Mouse (Mus musculus): Measurements from ENCODE around the gene Kcnk18.

The Kcnk18 gene

DNA sequence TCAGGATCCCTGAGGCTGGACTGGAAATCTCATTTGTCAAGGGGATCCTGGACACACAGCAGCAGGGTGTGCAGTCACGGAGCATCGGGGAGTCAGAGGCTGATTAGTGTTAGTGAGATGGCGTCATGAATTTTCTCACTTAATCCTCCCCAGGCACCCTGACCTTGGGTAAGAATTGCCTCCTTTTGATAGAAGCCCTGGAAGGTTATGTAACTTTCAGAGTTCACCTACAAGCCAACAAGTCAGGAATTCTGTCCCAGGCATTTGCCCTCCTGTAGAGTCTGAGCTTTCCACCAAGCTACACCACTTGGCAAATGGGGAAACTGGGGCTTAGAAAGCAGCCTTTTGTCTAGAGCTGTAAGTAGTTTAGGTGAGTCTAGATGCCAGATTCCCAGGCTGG, 2.1 kb downstream of the Kcnk18 start:
- in situ Hi-C loops (cut with MboI, MseI): no loop called here

DNA sequence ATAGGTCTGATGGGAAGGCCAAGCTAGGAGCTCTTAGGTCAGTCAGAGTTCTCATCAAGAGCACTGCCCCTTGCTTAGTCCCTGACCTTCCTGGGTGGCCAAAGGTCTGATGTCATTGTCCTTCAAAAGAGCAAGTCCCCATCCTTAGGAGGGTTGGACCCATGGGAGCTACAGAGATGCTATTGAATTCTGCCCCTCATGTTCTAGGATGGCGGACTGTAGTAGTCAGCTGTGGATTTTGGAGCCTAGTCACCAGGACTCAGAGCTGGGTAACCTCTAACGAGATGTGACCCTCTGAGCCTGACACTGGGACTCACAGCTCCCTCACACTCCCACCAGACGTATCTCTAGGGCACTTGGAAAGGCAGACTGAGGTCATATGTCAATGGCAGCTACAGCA, 9.4 kb downstream of the Kcnk18 start:
- in situ Hi-C loops (cut with MboI, MseI): loop anchor here in 1 of 2 experiments (25.0 kb wide), 1 partner anchor 909 kb away; no protein-coding TSS in a partner anchor

DNA sequence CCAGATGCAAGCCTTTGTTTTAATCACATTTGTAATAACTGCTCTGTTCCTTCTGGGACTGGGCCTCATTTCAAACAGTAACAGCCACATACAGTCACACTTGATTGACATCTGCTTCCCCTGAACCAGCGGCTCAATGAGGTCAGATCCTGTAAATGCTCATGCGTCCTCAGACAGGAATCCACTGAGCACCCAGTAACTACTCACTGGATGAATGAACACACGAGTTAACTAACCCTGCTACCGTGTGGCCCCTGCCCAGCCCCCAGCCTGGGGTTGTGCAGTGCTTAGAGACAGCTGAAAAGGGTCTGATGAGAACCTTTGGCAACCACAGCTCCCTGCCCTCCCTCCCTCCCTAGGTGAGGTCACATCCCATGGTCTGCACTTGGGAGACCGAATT, 13.8 kb downstream of the Kcnk18 start:
- in situ Hi-C loops (cut with MboI, MseI): loop anchor here in 1 of 2 experiments (25.0 kb wide), 1 partner anchor 905 kb away; no protein-coding TSS in a partner anchor

DNA sequence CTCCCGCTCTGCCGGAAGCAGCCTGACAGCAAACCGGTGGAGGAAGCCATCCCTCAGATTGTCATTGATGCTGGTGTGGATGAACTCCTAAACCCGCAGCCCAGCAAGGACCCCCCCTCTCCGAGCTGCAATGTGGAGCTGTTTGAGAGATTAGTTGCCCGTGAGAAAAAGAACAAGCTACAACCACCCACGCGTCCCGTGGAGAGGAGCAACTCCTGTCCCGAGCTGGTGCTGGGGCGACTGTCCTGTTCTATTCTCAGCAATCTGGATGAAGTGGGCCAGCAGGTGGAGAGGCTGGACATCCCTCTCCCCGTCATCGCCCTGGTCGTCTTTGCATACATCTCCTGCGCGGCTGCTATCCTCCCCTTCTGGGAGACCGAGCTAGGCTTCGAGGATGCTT, 16.0 kb downstream of the Kcnk18 start:
- in situ Hi-C loops (cut with MboI, MseI): loop anchor here (5.0 to 25.0 kb wide), 2 partner anchors 82 to 902 kb away; no protein-coding TSS in a partner anchor

DNA sequence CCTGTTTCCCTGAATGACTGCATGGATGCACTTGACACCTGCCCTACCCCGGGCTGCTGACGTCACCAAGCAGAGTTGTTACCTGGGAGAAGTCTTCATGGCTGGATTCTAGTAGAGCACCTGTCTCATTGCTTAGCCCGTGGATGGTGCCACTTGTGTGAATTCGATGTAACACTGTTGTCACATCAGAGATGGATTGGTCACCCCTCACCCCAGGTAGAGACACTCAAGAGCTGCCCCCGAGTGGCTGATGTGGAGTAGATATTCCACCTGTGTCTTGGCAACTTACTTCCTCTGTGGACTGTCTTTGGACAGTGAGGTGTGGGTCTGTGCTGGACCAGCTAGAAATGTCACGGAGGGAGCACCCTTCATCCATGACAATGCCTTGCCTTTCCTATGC, 17.0 kb downstream of the Kcnk18 start:
- in situ Hi-C loops (cut with MboI, MseI): loop anchor here (5.0 to 25.0 kb wide), 2 partner anchors 81 to 901 kb away; no protein-coding TSS in a partner anchor

DNA sequence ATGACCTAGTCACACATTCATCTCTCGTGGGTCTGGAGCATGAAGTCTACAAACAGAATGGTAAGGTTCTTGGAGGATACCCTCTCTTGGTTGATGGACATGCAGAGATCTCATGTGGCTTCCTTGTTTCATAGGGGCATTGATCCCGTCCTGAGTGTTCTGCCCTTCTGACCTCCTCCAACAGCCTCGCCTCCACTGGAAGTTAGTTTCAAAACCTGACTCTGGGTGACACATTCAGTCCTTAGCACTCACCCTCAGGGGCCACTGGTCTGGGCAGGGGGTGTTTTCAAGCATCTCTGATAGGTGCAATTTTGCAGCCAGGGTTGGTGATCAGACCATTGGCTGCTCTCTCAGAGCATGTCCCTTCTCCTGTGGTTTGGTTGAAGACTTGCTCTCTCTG, 19.6 kb downstream of the Kcnk18 start:
- in situ Hi-C loops (cut with MboI, MseI): loop anchor here (5.0 to 25.0 kb wide), 2 partner anchors 79 to 899 kb away; no protein-coding TSS in a partner anchor

DNA sequence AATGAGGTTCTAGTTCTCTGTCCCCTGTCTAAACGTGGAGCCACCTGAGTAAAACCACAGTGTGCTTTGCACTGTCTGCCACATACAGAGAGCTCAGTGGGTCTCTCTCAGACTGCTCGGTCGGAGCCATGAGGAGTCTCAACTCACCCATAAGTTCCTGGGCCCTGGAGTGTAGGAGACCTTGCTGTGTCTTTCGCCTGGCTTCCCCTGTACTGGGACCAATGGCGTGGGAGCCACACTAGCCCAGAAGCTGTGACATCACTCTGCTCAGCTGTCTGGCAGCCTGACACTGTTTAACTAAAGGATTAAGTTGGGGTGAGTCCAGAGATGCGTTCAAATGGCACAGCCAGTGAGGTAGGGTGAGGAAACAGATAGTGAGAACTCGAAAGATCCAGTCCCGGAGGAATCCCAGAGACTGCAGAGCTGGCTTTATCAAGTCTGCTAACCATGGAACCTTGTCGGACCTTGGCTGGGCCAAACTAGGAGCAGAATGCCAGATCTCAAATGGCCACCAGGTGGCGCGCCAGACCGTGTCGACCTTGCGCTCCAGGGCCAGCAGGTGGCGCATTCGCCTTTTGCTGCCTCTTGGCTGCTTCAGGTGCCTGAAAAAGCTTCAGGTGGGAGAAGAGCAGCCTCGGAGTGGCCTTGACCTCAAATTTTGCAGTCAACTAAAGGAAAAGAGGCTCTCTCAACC, 20.3 kb downstream of the Kcnk18 start:
- in situ Hi-C loops (cut with MboI, MseI): loop anchor here (5.0 to 25.0 kb wide), 2 partner anchors 78 to 898 kb away; no protein-coding TSS in a partner anchor

DNA sequence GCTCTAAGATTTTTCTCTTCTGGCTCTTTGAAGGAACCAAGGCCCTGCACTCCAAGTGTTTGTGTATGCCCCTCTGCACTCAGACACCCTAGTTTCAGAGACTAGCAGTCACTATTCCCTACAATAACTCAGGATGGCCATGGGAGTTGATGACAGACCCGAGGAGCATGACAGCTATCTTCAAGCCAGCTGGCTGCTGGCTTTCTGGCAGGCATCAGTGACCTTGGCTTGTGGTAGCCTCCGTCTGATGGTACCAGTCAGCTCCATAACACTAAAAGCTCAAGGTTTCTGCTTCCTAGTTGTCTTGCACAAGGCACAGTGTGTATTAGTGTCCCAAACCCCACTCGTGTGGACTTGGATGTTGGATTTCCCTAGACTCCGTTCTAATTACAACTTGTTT, 23.0 kb downstream of the Kcnk18 start:
- in situ Hi-C loops (cut with MboI, MseI): loop anchor here in 1 of 2 experiments (25.0 kb wide), 1 partner anchor 895 kb away; no protein-coding TSS in a partner anchor

DNA sequence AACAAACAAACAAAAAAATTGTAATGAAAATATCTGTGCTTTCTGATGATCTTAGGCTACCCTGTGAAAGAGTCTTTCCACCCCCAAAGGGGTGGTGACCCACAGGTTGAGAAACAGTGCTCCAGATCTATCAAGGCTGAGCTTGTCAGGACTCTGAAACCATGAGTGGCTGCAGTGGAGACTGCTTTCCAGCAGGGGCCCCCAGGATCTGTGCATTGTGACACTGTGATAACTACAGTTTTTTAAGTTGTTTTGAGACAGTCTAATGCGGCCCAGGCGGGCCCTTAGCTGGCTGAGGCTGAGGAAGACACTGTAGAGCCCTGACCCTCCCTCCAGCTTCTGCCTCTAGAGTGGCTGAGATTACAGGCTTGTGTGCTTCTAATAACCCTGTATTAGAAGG, 24.0 kb downstream of the Kcnk18 start:
- in situ Hi-C loops (cut with MboI, MseI): loop anchor here in 1 of 2 experiments (25.0 kb wide), 1 partner anchor 894 kb away; no protein-coding TSS in a partner anchor

DNA sequence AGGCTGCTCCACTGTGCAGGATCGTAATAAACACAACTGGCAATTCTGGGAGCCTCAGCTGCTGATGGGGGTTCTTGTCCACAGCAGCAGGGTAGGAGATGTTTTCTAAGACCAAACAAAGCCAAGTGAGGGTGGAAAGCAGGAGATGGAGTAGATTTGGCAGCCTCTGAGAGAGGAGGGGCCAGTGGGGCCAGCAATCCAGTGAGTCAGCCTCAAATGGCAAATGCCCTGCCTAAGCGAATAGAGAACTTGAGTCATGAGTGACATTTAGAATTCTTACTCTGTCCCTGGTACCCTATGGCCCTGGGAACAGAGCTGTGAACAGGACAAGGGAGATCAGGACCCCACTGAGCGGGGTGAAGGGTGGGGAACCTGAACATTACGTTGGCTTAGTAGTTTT, 29.1 kb downstream of the Kcnk18 start:
- in situ Hi-C loops (cut with MboI, MseI): loop anchor here in 1 of 2 experiments (25.0 kb wide), 1 partner anchor 889 kb away; no protein-coding TSS in a partner anchor

DNA sequence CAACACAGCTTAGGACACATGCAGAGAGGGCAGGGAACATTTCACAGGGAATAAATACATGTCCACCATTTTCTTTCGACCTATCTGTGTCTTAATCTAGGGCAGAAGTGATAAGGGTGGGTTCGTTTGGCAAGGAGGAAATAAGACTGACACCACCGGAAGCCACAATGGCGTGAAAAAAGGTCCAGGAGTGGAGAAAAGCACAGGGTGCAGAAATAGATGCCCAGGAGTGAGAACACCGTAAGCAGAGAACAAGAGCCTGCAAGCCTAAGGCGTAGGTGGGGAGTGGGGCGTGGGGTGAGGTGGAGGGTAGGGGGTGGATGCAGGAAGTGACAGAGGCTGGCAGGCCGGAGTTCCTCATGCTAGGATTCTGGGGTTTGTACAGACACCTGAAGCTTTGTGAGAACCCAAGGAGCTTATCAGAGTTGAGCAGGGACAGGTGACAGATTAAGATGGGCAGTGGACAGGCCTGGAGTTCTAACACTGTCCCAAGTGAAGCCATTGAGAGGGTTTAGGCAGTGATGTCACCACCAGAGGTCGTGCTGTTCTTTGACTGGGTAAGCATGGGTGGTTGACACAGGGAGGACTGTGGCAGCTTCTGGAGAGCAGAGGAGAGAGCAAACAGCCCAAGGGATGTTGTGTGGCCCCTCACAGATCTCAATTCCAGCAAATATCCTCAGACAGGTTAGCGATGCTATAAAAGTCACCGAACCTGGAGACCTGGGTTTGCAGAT, 29.7 kb downstream of the Kcnk18 start:
- in situ Hi-C loops (cut with MboI, MseI): loop anchor here in 1 of 2 experiments (25.0 kb wide), 1 partner anchor 889 kb away; no protein-coding TSS in a partner anchor

DNA sequence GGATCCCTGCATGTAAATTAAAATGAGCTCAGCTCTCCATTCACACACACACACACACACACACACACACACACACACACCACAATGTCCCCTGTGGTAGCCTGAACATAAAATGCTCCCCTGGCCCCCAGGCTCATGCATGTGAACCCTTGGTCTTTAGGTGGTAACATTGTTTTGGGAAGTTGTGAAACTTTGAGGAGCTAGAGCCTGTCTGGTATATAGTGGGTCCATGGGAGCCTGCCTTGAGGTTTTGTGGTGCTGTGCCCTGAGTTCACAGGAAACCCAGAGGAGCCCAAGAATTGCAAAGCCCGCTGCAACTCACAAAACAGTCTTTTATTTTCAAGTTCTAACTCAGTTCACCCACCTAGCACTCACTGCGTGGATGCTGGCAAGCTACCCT, 33.6 kb downstream of the Kcnk18 start:
- in situ Hi-C loops (cut with MboI, MseI): no loop called here

DNA sequence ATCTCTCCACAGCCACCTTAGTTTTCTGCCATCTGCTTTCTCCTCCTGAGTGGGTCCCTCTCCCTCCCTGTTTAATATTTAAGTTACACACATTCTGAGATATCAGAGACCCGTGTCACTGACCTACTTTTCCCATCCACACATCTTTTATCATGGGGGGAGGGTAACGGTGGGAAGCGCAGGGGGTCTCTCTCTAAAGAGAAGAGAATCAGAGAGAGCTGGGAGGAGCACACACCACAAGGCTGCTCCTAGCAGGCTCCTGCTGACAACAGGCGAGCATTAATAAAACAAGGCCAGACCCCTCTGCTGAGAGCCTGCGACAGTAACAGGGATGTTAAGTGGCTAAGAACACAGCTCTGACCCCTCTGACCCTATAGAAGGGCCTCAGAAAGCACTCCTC, 40.6 kb downstream of the Kcnk18 start:
- in situ Hi-C loops (cut with MboI, MseI): no loop called here

DNA sequence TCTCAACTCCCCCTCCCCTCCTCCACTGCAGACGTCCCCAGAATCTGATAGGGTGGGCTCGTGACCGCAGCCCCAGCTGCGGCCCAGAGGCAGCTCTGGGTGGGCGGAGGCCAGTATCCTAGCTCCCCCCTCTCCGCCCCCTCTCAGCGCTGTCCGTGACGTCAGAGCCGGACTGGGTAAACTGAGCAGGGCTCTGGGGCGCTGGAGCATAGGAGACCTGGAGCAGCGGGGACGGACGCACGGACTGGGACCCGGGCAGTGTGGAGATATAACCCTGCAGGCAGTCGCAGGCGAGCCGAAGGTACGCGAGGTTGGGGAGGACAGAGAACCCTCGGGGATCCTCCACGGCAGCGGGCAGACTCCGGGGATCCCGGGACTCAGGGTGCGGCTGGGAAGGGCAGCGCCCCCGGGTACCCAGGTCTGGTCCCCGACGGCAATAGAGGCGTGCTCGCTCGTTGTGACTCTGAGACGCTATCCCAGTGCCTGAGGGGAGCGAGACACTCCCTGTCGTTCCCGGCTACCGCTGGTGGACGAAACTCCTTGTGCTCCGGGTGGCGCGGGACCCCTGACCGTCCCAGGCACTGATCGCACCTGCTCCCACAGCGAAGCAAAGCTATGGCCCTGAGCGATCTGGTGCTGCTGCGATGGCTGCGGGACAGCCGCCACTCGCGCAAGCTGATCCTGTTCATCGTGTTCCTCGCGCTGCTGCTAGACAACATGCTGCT, 41.9 kb downstream of the Kcnk18 start, which contains the start of gene Slc18a2:
Gene Slc18a2 (plus strand): TSS at position 179 of the 725 bp plus-strand sequence.
- in situ Hi-C loops (cut with MboI, MseI): no loop called here

DNA sequence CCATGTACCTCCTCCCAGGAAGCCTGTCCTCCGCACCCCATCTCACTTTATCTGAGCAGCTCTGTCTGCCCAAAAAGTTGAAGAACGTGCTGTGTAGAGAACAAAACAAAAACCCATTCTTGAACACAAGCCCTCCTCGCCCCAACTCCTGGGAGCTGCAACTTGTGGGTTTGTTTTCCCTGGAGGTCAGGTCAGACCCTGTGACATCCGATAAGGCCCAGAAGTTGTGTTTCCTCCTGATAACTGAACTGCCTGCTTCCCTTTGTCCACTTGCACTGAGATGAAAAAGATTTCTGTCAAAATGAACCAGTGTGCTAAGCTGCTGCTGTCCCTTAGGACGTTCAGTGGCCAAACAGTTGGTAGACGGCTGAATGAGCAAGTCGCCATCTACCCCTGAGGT, 42.6 kb downstream of the Kcnk18 start:
- in situ Hi-C loops (cut with MboI, MseI): no loop called here

DNA sequence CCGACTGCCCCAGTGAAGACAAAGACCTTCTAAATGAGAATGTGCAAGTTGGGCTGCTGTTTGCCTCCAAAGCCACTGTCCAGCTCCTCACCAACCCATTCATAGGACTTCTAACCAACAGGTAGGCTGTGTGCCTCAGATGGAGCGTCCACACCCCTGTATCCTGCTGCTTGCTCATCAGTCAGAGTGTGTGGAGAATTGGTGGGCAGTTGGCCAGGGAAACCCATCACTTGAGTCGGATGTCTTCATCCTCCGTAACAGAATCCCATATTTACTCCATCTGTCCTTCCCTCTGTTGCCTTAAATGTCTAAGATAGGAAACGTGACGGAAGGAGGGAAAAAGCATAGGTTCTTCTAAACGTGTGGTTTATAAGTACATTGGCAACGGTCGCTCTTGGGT, 44.2 kb downstream of the Kcnk18 start:
- in situ Hi-C loops (cut with MboI, MseI): no loop called here

DNA sequence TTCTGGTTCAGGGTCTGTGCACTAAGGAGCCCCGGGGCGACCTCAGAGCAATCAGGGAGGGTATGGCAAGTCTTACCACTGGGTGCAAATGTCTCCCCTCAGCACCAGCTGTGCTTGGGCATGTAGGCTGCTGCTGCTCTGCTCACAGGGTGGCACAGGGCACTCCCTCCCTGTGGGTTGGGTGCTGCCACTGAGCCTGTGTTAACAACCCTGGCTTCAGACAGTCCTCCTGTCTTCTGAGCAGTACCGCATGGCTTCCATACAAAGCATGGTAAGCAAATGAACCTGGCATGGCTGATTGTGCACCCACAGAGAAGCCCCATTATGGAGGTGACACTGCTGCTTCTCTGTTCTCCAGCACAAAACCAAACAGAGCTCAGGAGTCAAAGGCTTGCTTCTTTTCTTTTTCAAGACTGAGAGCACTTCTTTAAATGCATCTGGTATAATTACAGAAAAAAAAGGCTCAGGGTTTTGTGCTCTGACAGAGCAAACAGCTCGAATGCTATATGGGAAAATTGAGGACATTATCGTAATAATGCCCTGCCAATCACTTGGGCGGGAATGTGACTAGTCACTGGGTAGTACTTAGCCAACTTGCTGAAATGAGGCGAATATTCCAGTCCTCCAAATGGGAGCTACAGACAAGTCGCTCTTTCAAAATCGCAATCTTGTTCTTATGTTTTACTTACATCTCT, 46.0 kb downstream of the Kcnk18 start:
- in situ Hi-C loops (cut with MboI, MseI): no loop called here

DNA sequence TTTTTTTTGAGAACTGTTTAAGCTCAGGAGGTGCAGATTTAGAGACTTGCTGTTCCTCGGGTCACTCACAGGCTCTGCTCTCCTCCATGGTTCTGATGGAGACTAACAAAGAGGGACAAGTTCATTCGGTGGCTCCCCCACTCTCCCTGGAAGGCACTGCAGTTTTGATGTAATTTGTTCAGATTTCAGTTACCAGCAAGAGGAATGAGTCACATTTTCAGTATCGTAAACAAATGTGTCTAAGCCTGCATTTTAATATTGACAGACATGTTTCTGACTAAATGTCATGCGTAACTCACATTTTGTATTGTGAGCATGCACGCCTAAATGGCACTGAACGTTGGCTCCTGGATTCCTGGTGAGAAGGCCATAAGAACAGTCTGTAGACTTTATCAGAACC, 46.9 kb downstream of the Kcnk18 start:
- in situ Hi-C loops (cut with MboI, MseI): no loop called here

DNA sequence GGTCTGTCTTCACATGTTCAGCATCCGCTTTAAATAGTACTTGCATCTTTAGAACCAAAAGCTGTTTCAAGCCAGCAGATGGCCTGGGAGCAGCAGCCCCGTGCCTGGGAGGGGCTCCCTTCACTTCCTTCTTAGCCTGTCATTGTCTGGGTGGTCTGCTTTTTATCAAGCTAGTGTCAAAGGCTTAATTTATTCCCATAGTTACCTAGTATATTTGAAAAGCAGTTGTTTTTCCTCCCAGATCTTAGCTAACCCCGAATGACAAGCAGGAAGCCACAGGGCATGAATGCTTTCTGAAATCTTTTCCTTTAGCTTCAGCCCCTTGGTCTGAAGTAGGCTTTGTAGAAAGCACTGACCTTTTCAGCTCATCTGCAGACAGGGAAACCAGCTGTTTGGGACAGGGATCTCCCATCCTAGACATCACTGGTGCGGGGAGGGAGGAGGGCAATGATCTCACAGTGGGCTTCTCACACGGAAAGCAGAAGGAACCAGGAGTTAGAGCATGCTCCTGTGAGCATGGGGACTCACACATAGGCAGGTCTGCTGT, 48.5 kb downstream of the Kcnk18 start:
- in situ Hi-C loops (cut with MboI, MseI): no loop called here

DNA sequence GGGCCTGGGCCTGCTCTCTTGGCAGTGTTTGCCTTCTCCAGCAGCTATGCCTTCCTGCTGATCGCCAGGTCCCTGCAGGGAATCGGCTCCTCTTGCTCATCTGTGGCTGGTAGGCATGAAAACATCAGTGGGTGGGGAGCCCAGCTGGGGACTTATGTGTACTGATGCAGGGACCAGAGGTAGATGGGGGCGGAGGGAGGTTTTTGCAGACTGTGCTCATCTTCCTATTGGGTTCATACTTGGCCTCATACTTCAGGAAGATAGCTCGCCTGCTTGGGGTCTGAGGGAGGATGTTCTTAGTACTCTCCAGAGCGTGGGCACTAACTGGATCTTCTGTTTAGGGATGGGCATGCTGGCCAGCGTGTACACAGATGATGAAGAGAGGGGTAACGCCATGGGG, 54.2 kb downstream of the Kcnk18 start:
- in situ Hi-C loops (cut with MboI, MseI): no loop called here

DNA sequence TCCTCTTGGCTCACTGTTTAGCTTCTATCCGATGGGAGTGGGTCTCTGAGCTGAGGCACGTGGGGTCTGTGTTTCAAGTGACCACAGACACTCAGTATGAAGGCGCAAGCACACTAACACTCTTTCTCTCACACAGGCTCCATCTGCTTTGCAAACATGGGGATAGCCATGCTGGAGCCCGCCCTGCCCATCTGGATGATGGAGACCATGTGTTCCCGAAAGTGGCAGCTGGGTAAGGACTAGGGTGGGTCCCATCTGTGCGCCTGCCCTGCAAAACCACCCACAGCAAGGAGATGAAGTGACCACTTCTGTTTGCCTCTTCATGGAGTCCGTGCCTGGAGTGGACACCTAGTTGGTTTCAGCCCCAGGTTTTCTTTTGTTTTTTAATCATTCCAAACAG, 57.3 kb downstream of the Kcnk18 start:
- in situ Hi-C loops (cut with MboI, MseI): no loop called here

Measured in T-helper 17 cell (primary cell).